Mouse (Mus musculus) thymus, adult 2 months (tissue): ENCODE data around the gene Npr2. TPM values are rescaled to one million over a fixed set of nuclear protein-coding genes. Genes with fewer than 3 reads are reported as not detected.
A peak's percentile ranks its signal among the peaks of the same experiment; 100 is the strongest.

Experiments used
- DNase-seq: peaks from one replicate; pipeline ENCODE4 v3.0.0; 2021
- H3K27ac ChIP-seq: fragments of 200-500 bp; 2 replicates; pipeline ENCODE4 v1.5.1; 2012; ENCODE audit warnings: low read length, control low read depth; ENCODE audit not compliant: control insufficient read depth, insufficient read depth
- H3K27me3 ChIP-seq: fragments of 200-500 bp; 2 replicates; pipeline ENCODE4 v1.6.1; 2012; ENCODE audit warnings: mild to moderate bottlenecking, low read length, moderate library complexity, mixed read lengths; ENCODE audit not compliant: control insufficient read depth, insufficient read depth
- H3K36me3 ChIP-seq: fragments of 200-500 bp; 2 replicates; pipeline ENCODE4 v1.6.1; 2012; ENCODE audit warnings: mild to moderate bottlenecking, low read length, moderate library complexity; ENCODE audit not compliant: control insufficient read depth, insufficient read depth
- H3K4me1 ChIP-seq: fragments of 200-500 bp; replicated peaks from 2 replicates; pipeline ENCODE4 v1.6.1; 2012; ENCODE audit warnings: low read length; ENCODE audit not compliant: control insufficient read depth, insufficient read depth
- H3K4me3 ChIP-seq: fragments of 200-500 bp; 2 replicates; pipeline ENCODE4 v1.5.1; 2012; ENCODE audit warnings: mild to moderate bottlenecking, low read length, control low read depth, moderate library complexity; ENCODE audit not compliant: control insufficient read depth, insufficient read depth
- CTCF ChIP-seq: fragments of 200-500 bp; IDR thresholded peaks from 2 replicates; pipeline ENCODE4 v1.5.1; 2012; ENCODE audit warnings: mild to moderate bottlenecking, control low read depth, low read length, moderate library complexity, borderline replicate concordance; ENCODE audit not compliant: control insufficient read depth, poor library complexity, insufficient read depth; ENCODE audit errors: extremely low read depth
- POLR2A ChIP-seq: fragments of 200-500 bp; IDR thresholded peaks from 2 replicates; pipeline ENCODE4 v1.6.1; 2012; ENCODE audit warnings: mild to moderate bottlenecking, low read length, control low read depth, moderate library complexity; ENCODE audit not compliant: control insufficient read depth, poor library complexity, insufficient read depth; ENCODE audit errors: extremely low read depth
- WGBS: fragments of 180-500 bp; shearing (Covaris S2); methylation state at CpG from one replicate; pipeline ENCODE4 v1.1.7; 2018; 5-methylcytosine and 5-hydroxymethylcytosine counted together
- polyA plus RNA-seq: library from polyadenylated mRNA; depleted of rRNA; stranded (reverse); fragments of >200 nt; gene quantifications from 2 replicates; pipeline ENCODE4 v1.2.3, GENCODE M21; 2012

Npr2 gene
- polyA plus RNA-seq, 1 experiment: 6.3 TPM

DNA sequence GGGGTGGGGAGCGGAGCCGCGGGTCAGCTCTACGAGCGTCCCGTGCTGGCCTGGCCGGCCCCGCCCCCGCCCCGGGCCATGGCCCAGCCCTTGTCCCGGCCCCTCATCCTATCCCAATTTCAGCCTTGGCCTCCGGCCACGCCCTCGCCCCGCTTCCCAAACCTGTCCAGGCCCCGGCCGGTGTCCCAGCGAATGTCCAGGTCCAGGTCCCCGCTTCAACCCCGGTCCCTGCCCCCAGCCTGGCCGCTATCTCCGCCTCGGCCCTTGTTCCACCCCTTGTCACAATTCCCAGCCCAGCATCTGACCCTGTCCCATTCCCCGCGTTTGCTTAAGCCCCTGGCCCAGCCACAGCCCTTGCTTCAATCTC lies 37.7 kb downstream of the Npr2 start:
- no peak overlapping the region for H3K27ac ChIP-seq
- no peaks in the 10 kb centered on the region for H3K36me3 ChIP-seq

DNA sequence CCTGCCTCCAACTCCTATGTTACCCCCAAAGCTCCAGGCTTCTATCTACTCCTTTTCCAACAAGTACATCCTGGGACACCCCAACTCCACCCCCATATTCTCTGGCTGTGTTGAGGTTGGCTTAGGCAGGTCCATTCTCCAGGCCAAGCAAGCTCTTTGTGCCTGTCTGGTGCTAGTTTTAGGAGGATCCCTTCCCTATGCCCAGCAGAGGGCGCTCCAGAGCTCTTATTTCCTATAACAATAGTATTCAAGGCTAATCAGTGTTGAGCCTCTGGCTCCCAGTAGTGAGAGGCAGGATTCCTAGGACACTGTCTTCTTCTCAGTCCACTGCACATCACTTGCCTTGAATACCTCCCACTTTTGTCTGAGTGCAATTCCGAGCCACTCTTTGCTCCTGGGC lies 40.3 kb downstream of the Npr2 start:
- WGBS: 33% methylated on average over 2 of the region's 2 CpGs

More for the DNA sequence above, 37.7 kb downstream of the Npr2 start:
- H3K27me3 ChIP-seq: no peaks in the 10 kb centered on the region
- no peak for DNase-seq
- 3% methylated on average over 25 of the region's 25 CpGs for WGBS
- peak overlapping the region; percentile 55 for H3K4me3 ChIP-seq
- H3K4me1 ChIP-seq: peaks cover 10% of the 10 kb centered on the region
- TF ChIP-seq CTCF (no peak), POLR2A (no peak)

DNA sequence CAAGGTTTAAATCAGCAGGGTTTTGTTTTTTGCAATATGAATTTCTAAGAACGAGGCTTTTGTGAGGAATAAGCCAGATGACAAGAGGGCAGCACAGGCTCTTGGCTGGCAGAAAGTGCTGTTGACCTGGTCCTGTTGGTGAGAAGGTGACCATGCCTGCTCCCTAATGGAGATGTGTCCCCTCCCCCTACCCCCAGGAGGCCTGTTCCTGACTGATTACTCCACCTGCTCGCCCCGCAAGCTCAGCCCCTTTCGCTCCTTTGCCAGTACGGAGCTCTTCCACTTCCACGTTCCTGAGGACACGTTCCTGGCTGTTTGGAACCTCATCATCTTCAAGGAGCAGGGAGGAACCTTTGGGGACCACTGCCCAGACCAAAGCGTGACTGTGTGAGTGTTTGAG lies 42.0 kb downstream of the Npr2 start:
- Histone ChIP-seq H3K4me3 (no peak overlapping the region), H3K27ac (no peak overlapping the region), H3K27me3 (no peaks in the 10 kb centered on the region), H3K36me3 (no peaks in the 10 kb centered on the region), H3K4me1 (peaks cover 8% of the 10 kb centered on the region)
- DNase-seq: no peak
- TF ChIP-seq POLR2A (no peak), CTCF (no peak)
- 95% methylated on average over 8 of the region's 8 CpGs for WGBS

More for the DNA sequence above, 40.3 kb downstream of the Npr2 start:
- TF ChIP-seq CTCF (peak; percentile 37; the same call in 1 of the 2 replicates), POLR2A (no peak)
- Histone ChIP-seq H3K4me1 (peaks cover 10% of the 10 kb centered on the region), H3K36me3 (no peaks in the 10 kb centered on the region), H3K4me3 (no peak overlapping the region), H3K27ac (no peak overlapping the region), H3K27me3 (no peaks in the 10 kb centered on the region)
- DNase-seq: peak; percentile 79

DNA sequence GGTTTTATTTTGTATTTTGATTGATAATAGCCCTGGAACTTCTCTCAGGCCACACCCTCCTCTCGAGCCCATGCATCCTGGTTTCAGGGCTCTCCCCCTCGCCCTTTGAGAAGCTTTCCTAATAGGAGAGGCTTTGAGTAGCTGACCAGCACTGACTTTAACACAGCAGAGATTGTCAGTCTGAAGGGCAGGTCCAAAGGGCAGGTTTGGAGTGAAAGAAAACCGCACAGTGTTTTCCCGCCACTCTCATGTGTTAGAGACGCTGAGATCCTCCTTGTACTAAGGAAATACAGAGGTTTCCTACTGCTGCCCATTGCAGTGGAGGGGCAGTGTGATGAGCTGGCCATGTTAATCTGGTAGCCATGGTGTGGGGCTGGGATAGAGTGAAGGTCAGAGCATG lies 43.2 kb downstream of the Npr2 start:
- WGBS: 88% methylated on average over 5 of the region's 5 CpGs
- H3K27me3 ChIP-seq: no peaks in the 10 kb centered on the region
- DNase-seq: no peak
- no peak overlapping the region for H3K27ac ChIP-seq
- H3K4me3 ChIP-seq: no peak overlapping the region
- no peaks in the 10 kb centered on the region for H3K36me3 ChIP-seq
- H3K4me1 ChIP-seq: no peaks in the 10 kb centered on the region
- no peak for TF ChIP-seq CTCF
- no peak for TF ChIP-seq POLR2A

DNA sequence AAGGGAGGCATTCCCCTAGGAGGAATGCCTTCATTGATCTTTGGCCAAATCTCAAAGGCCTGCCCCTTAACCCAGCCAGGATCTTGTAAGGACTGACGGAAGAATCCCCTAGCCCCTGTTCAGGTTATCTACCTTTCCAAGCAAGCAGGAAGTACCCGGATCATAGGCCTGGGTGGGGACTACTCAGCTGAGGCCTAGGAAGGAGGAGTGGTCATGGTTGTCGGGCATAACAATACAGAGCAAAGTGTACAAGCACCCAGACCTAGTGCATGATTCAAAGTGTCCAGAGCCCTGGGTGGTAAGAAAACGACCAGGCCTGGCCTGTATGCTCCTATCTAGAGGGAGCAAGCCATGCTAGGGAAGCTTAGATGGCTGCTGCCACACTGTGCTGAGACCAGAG lies 43.9 kb downstream of the Npr2 start:
- Histone ChIP-seq H3K27ac (no peak overlapping the region), H3K4me1 (no peaks in the 10 kb centered on the region), H3K4me3 (no peak overlapping the region), H3K27me3 (no peaks in the 10 kb centered on the region), H3K36me3 (no peaks in the 10 kb centered on the region)
- no peak for DNase-seq
- WGBS: 92% methylated on average over 4 of the region's 4 CpGs
- TF ChIP-seq CTCF (no peak), POLR2A (no peak)

DNA sequence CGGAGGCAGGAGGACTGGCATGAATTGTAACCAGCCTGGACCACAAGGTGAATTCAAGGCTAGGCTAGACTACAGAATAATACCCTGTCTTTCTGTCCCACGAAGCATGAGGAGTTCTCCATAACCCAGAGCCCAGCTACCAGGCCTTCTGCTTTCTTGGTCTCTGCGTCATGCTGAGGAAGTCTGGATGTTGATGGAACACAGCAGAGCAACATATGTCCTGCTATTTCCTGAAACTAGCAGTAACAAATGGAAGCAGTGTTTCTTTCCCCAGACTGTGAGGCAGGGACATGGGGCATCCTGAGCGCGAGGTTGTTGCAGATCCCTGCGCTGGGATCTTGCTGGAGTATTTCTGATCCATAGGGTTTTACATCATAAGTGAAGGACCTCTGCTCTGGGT lies 46.8 kb downstream of the Npr2 start:
- Histone ChIP-seq H3K4me1 (no peaks in the 10 kb centered on the region), H3K27me3 (no peaks in the 10 kb centered on the region), H3K36me3 (no peaks in the 10 kb centered on the region), H3K4me3 (no peak overlapping the region), H3K27ac (no peak overlapping the region)
- no peak for DNase-seq
- TF ChIP-seq CTCF (no peak), POLR2A (no peak)
- 94% methylated on average over 6 of the region's 6 CpGs for WGBS

DNA sequence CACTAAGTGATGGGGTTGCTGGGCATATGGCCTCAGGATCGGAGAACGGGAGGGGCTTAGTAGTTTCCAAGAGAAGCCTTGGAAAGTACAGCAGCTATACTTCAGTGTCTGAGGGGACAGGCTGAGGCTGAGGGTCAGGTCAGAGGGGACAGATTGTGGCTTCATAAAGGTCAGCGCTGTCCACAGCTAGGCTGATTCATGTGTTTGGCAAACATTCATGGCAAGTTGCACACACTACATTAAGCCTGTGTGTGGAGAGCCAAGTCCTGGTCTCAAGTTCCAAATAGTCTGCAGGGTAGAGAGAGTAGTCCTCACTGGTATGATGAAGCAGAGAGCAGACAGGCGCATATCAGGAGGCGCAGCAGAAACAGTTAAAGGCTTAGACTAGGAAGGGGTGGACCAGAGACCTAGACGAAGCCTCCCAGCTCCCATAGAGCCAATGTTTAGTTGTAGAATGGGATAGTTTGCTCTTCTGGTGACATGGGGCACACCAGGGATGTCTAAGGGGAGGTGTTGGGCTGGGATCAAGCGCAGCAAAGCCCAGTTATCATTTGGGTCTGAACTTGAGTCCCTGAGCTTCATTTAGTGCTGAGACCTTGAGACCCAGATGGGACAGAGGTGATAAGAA lies 47.8 kb downstream of the Npr2 start:
- Histone ChIP-seq H3K4me3 (no peak overlapping the region), H3K4me1 (no peaks in the 10 kb centered on the region), H3K36me3 (no peaks in the 10 kb centered on the region), H3K27ac (no peak overlapping the region), H3K27me3 (no peaks in the 10 kb centered on the region)
- DNase-seq: no peak
- 97% methylated on average over 7 of the region's 7 CpGs for WGBS
- no peak for TF ChIP-seq POLR2A
- no peak for TF ChIP-seq CTCF
